Mouse (Mus musculus) large intestine, adult 2 months (tissue): ENCODE data around the gene Cyp26a1. TPM values are rescaled to one million over a fixed set of nuclear protein-coding genes. Genes with fewer than 3 reads are reported as not detected.

ENCODE experiments used
- polyA plus RNA-seq: library from polyadenylated mRNA; depleted of rRNA; stranded (reverse); fragments of >200 nt; gene quantifications from 2 replicates; pipeline ENCODE4 v1.2.3, GENCODE M21; 2012; rRNA removed

The Cyp26a1 gene
- polyA plus RNA-seq, 1 experiment: not detected

Other genes starting within 250 kb of the Cyp26a1 start
- 7.7 and 8.7 TPM in 2 replicates for gene Exoc6, start 147.4 kb upstream of the Cyp26a1 start, polyA plus RNA-seq
- 0.04 TPM in 1 of 2 replicates, not detected in the other for gene Cyp26c1, start 12.2 kb upstream of the Cyp26a1 start, polyA plus RNA-seq